In genomic region chr8:87619118-87619517, GRCm38 (mm10) we compare ENCODE assay signal across 11 mouse cellular contexts. TPM values are rescaled to one million over a fixed set of nuclear protein-coding genes. Genes with fewer than 3 reads are reported as not detected.
A peak's percentile ranks its signal among the peaks of the same experiment; 100 is the strongest.
DNase-seq lines count a peak whose midpoint lies in the region; ATAC-seq and TF ChIP-seq lines count a peak whose summit lies in the region.
"Had no signal": no experiment of that assay in that cellular context is flagged by ENCODE, and none has a peak within 500 bp of the region (broad histone marks: within the 10 kb centered on the region; RNA-seq: fewer than 3 reads in every experiment).

No protein-coding gene starts in this region.

- TF ChIP-seq POLR2A in lung, adult 2 months (IDR thresholded peaks at IDR 0.05; ENCODE audit: borderline replicate concordance, extremely low read depth, low read depth, low read length), result no peak

- ATAC-seq in frontal cortex, adult (ENCODE audit: low TSS enrichment), result peak; percentile 90
- no peak for ATAC-seq in lung, embryonic 14.5 days (ENCODE audit: insufficient read depth)
- no peak for ATAC-seq in neural tube, embryonic 15.5 days (ENCODE audit: low FRiP score)
- no peak for ATAC-seq in forebrain, embryonic 16.5 days

- H3K4me1 ChIP-seq in lung, embryonic 14.5 days (ENCODE audit: insufficient read depth), result no peaks in the 10 kb centered on the region
- H3K4me1 ChIP-seq in lung, adult 2 months (ENCODE audit: control insufficient read depth, insufficient read depth, low read length), result no peaks in the 10 kb centered on the region
- H3K4me1 ChIP-seq in neural tube, embryonic 15.5 days, result peaks cover 4% of the 10 kb centered on the region
- peaks cover 9% of the 10 kb centered on the region for H3K4me1 ChIP-seq in forebrain, embryonic 10.5 days
- H3K4me1 ChIP-seq in forebrain, embryonic 16.5 days (replicated peaks; ENCODE audit: control insufficient read depth, insufficient read depth, low read length), result 0 out of 2 replicates have a peak, but pooled peaks cover 4% of the 10 kb centered on the region

- DNase-seq in frontal cortex, postnatal 14 days (ENCODE audit: low spot score in 2 of 2), result no peak
- DNase-seq in lung, embryonic 14.5 days, result peak; percentile 40
- DNase-seq in lung, adult 2 months, result no peak
- DNase-seq in cerebellum, adult 18-20 months, result peak; percentile 75 to 76
- DNase-seq in forebrain, embryonic 10.5 days (ENCODE audit: extremely low spot score, low spot score), result no peak
- DNase-seq: kidney, adult 11 months had no signal

- no peaks in the 10 kb centered on the region for H3K27me3 ChIP-seq in lung, embryonic 14.5 days (ENCODE audit: insufficient read depth, low read length)
- H3K27me3 ChIP-seq in neural tube, embryonic 15.5 days (replicated peaks), result no peaks in the 10 kb centered on the region
- peaks cover 19% of the 10 kb centered on the region; the same call in 1 of the 2 replicates for H3K27me3 ChIP-seq in forebrain, embryonic 10.5 days (ENCODE audit: poor library complexity, severe bottlenecking)
- H3K27me3 ChIP-seq in forebrain, embryonic 16.5 days (replicated peaks; ENCODE audit: control insufficient read depth, insufficient read depth, low read length), result no peaks in the 10 kb centered on the region

- peak; percentile 28; the same call in 1 of the 2 replicates for TF ChIP-seq CTCF in lung, embryonic 14.5 days (IDR thresholded peaks at IDR 0.05; ENCODE audit: low read depth)
- no peak for TF ChIP-seq CTCF in lung, adult 2 months (IDR thresholded peaks at IDR 0.05; ENCODE audit: insufficient read depth, low read length)

- H3K4me2 ChIP-seq in lung, embryonic 14.5 days, result no peak overlapping the region
- no peak overlapping the region for H3K4me2 ChIP-seq in neural tube, embryonic 15.5 days
- no peak overlapping the region for H3K4me2 ChIP-seq in forebrain, embryonic 16.5 days (ENCODE audit: low read length)

- whole genome bisulfite sequencing in lung, embryonic 14.5 days, result 35% methylated on average over 7 of the region's 7 CpGs
- WGBS in lung, adult 2 months, result 30% methylated on average over 7 of the region's 7 CpGs
- WGBS in neural tube, embryonic 15.5 days, result 52% methylated on average over 7 of the region's 7 CpGs
- WGBS in forebrain, embryonic 10.5 days, result 65% methylated on average over 7 of the region's 7 CpGs
- WGBS in forebrain, embryonic 16.5 days, result 48% methylated on average over 7 of the region's 7 CpGs

- H3K9me3 ChIP-seq in lung, embryonic 14.5 days (ENCODE audit: low read depth, low read length), result no peaks in the 10 kb centered on the region
- no peaks in the 10 kb centered on the region for H3K9me3 ChIP-seq in neural tube, embryonic 15.5 days (replicated peaks)
- no peaks in the 10 kb centered on the region for H3K9me3 ChIP-seq in forebrain, embryonic 10.5 days
- H3K9me3 ChIP-seq in forebrain, embryonic 16.5 days (ENCODE audit: control insufficient read depth, low read length), result no peaks in the 10 kb centered on the region

- no peak overlapping the region for H3K4me3 ChIP-seq in lung, embryonic 14.5 days (ENCODE audit: low read depth, low read length)
- H3K4me3 ChIP-seq in lung, adult 2 months (replicated peaks; ENCODE audit: extremely low read depth, low read depth, low read length), result no peak overlapping the region
- no peak overlapping the region for H3K4me3 ChIP-seq in neural tube, embryonic 15.5 days (replicated peaks)
- H3K4me3 ChIP-seq in forebrain, embryonic 10.5 days, result no peak overlapping the region
- no peak overlapping the region for H3K4me3 ChIP-seq in forebrain, embryonic 16.5 days (replicated peaks; ENCODE audit: low read length)

- H3K36me3 ChIP-seq in lung, embryonic 14.5 days (ENCODE audit: insufficient read depth), result no peaks in the 10 kb centered on the region
- H3K36me3 ChIP-seq in neural tube, embryonic 15.5 days, result no peaks in the 10 kb centered on the region
- no peaks in the 10 kb centered on the region for H3K36me3 ChIP-seq in forebrain, embryonic 10.5 days (replicated peaks)
- H3K36me3 ChIP-seq in forebrain, embryonic 16.5 days (ENCODE audit: control insufficient read depth, insufficient read depth), result no peaks in the 10 kb centered on the region

- no peak overlapping the region for H3K9ac ChIP-seq in lung, embryonic 14.5 days
- no peak overlapping the region for H3K9ac ChIP-seq in neural tube, embryonic 15.5 days (replicated peaks)
- H3K9ac ChIP-seq in forebrain, embryonic 16.5 days (replicated peaks; ENCODE audit: low read depth, low read length), result no peak overlapping the region

- H3K27ac ChIP-seq in lung, embryonic 14.5 days (ENCODE audit: low read depth), result no peak overlapping the region
- H3K27ac ChIP-seq in neural tube, embryonic 15.5 days (replicated peaks), result 0 out of 2 replicates have a peak overlapping the region, but pooled peaks have one; percentile 18
- H3K27ac ChIP-seq in forebrain, embryonic 10.5 days, result no peak overlapping the region
- no peak overlapping the region for H3K27ac ChIP-seq in forebrain, embryonic 16.5 days (ENCODE audit: low read length)

RNA-seq across cellular contexts. Expression of gene 4933402J07Rik, which starts 55.5 kb away (rescaled TPM):
- polyA plus RNA-seq in lung, embryonic 14.5 days (2014; fragmentation: Nextera tagmentation; extraction: Ambion mirVana), result not detected in 2 replicates
- not detected in 2 replicates for polyA plus RNA-seq in lung, adult 2 months (2012; rRNA removed)
- not detected in 2 replicates for polyA plus RNA-seq in neural tube, embryonic 15.5 days (2015; fragmentation: Nextera tagmentation; extraction: Ambion mirVana)
- not detected in 2 replicates for polyA plus RNA-seq in forebrain, embryonic 10.5 days (2016; fragmentation: Nextera tagmentation; extraction: Ambion mirVana)
- not detected in 2 replicates for polyA plus RNA-seq in forebrain, embryonic 16.5 days (2015; fragmentation: Nextera tagmentation; extraction: Ambion mirVana)
- polyA plus RNA-seq: embryonic facial prominence, embryonic 11.5 days; stomach, embryonic 14.5 days had no signal

Comparison
In these comparisons a context has a peak if more than half of its experiments do, and no peak if none do; other contexts are left out.
1. DNase-seq: peak in lung, embryonic 14.5 days (single experiment) and cerebellum, adult 18-20 months (2 of 2); none in frontal cortex, postnatal 14 days (0 of 2), lung, adult 2 months (single experiment) and forebrain, embryonic 10.5 days (single experiment).